Mouse (Mus musculus) urinary bladder, postnatal 4 days (tissue): ENCODE results near the gene Bcl11a.
A peak's percentile ranks its signal among the peaks of the same experiment; 100 is the strongest.

Source experiments
- DNase-seq, 2 experiments: peaks; one replicate each; pipeline ENCODE4 v3.0.0; 2021 to 2022; ENCODE audit warnings: low spot score in 2 of 2

Bcl11a gene

GRCm38 (mm10) chr11:24149462-24150220 is 71.8 kb downstream of the Bcl11a start:
- no peak for DNase-seq

- no peak for DNase-seq
These were observed 74.4 kb downstream of the Bcl11a start for GRCm38 (mm10) chr11:24152076-24152784.

GRCm38 (mm10) chr11:24153049-24153448 is 75.2 kb downstream of the Bcl11a start:
- no peak for DNase-seq

GRCm38 (mm10) chr11:24158026-24158425 is 80.2 kb downstream of the Bcl11a start:
- no peak for DNase-seq

- no peak for DNase-seq
These were observed 81.8 kb downstream of the Bcl11a start for GRCm38 (mm10) chr11:24159656-24160055.

- DNase-seq = no peak
These were observed 83.6 kb downstream of the Bcl11a start for GRCm38 (mm10) chr11:24161458-24161857.

- DNase-seq = no peak
These were observed 84.2 kb downstream of the Bcl11a start for GRCm38 (mm10) chr11:24162056-24162455.

- DNase-seq = no peak
These were observed 85.2 kb downstream of the Bcl11a start for GRCm38 (mm10) chr11:24163072-24163471.

GRCm38 (mm10) chr11:24164065-24164464 is 86.2 kb downstream of the Bcl11a start:
- no peak for DNase-seq

GRCm38 (mm10) chr11:24171675-24172285 is 93.9 kb downstream of the Bcl11a start:
- no peak for DNase-seq

GRCm38 (mm10) chr11:24172585-24172984 is 94.7 kb downstream of the Bcl11a start:
- no peak for DNase-seq

GRCm38 (mm10) chr11:24174161-24174792 is 96.4 kb downstream of the Bcl11a start:
- DNase-seq = no peak

GRCm38 (mm10) chr11:24177458-24177857 is 99.6 kb downstream of the Bcl11a start:
- no peak for DNase-seq

- DNase-seq = no peak
These were observed 101.1 kb downstream of the Bcl11a start for GRCm38 (mm10) chr11:24178823-24179476.

- DNase-seq = no peak
These were observed 102.2 kb downstream of the Bcl11a start for GRCm38 (mm10) chr11:24180040-24180439.

- DNase-seq = peak in 1 of 2 experiments; percentile 50
These were observed 105.6 kb downstream of the Bcl11a start for GRCm38 (mm10) chr11:24183501-24183900.

- peak in 1 of 2 experiments; percentile 44 for DNase-seq
These were observed 107.1 kb downstream of the Bcl11a start for GRCm38 (mm10) chr11:24184932-24185331.

GRCm38 (mm10) chr11:24190411-24190810 is 112.6 kb downstream of the Bcl11a start:
- DNase-seq = no peak

GRCm38 (mm10) chr11:24196460-24197190 is 118.8 kb downstream of the Bcl11a start:
- DNase-seq = no peak

- DNase-seq = no peak
These were observed 119.6 kb downstream of the Bcl11a start for GRCm38 (mm10) chr11:24197424-24197823.

GRCm38 (mm10) chr11:24199560-24199959 is 121.7 kb downstream of the Bcl11a start:
- no peak for DNase-seq
